Comparison of ENCODE assay signal across 19 mouse cellular contexts in genomic region chr12:99794792-99795620, GRCm38 (mm10).
DNase-seq lines count a peak whose midpoint lies in the region; ATAC-seq and TF ChIP-seq lines count a peak whose summit lies in the region.
"Had no signal": no experiment of that assay in that cellular context is flagged by ENCODE, and none has a peak within 500 bp of the region (broad histone marks: within the 10 kb centered on the region; RNA-seq: fewer than 3 reads in every experiment).

No protein-coding gene starts in this region.

- H3K27ac ChIP-seq in embryonic facial prominence, embryonic 12.5 days: peak overlapping the region; percentile 46; the same call in 1 of the 2 replicates
- H3K27ac ChIP-seq in embryonic facial prominence, embryonic 10.5 days (replicated peaks): no peak overlapping the region
- H3K27ac ChIP-seq in embryonic fibroblast, embryonic 13.5 days (ENCODE audit: insufficient read depth, low read length): peak overlapping the region; percentile 49
- H3K27ac ChIP-seq: hindbrain, postnatal 0 days; left cerebral cortex, adult 2 months; limb, embryonic 15.5 days; neural tube, embryonic 13.5 days had no signal

- no peak overlapping the region for H3K4me2 ChIP-seq in embryonic facial prominence, embryonic 12.5 days (replicated peaks)
- H3K4me2 ChIP-seq: limb, embryonic 15.5 days; neural tube, embryonic 13.5 days had no signal

- 51% methylated on average over 7 of the region's 7 CpGs for WGBS in embryonic facial prominence, embryonic 12.5 days
- 69% methylated on average over 7 of the region's 7 CpGs for WGBS in embryonic facial prominence, embryonic 10.5 days

- H3K4me3 ChIP-seq in embryonic facial prominence, embryonic 12.5 days: no peak overlapping the region
- H3K4me3 ChIP-seq in embryonic facial prominence, embryonic 10.5 days: no peak overlapping the region
- no peak overlapping the region for H3K4me3 ChIP-seq in embryonic fibroblast, embryonic 13.5 days (ENCODE audit: insufficient read depth, low read length)
- H3K4me3 ChIP-seq: left cerebral cortex, adult 2 months; limb, embryonic 15.5 days; neural tube, embryonic 13.5 days had no signal

- no peaks in the 10 kb centered on the region for H3K9me3 ChIP-seq in embryonic facial prominence, embryonic 12.5 days
- no peaks in the 10 kb centered on the region for H3K9me3 ChIP-seq in embryonic facial prominence, embryonic 10.5 days
- H3K9me3 ChIP-seq: G1E; limb, embryonic 15.5 days; neural tube, embryonic 13.5 days had no signal

- ATAC-seq in embryonic facial prominence, embryonic 12.5 days (ENCODE audit: insufficient number of reproducible peaks, insufficient read depth, low FRiP score, low TSS enrichment): no peak
- ATAC-seq: hindbrain, postnatal 0 days; midbrain, embryonic 16.5 days had no signal

- no peak for TF ChIP-seq CTCF in embryonic fibroblast, embryonic 13.5 days (IDR thresholded peaks at IDR 0.05; ENCODE audit: borderline replicate concordance, insufficient read depth, low read length)

- DNase-seq in embryonic facial prominence, embryonic 10.5 days (ENCODE audit: low spot score): no peak
- peak; percentile 17 for DNase-seq in thymus, postnatal 0 days (ENCODE audit: low spot score)
- DNase-seq in thymus, postnatal 14 days: no peak
- peak; percentile 23 for DNase-seq in splenic B cell, adult 2 months (ENCODE audit: low read depth, low spot score)
- no peak for DNase-seq in kidney, postnatal 4 days
- no peak for DNase-seq in frontal cortex, postnatal 36 days (ENCODE audit: low spot score in 2 of 2)
- DNase-seq: adrenal gland, postnatal 25 days; cerebellum, postnatal 10 days; heart, postnatal 10 days; lung, adult 2 months; thymus, adult 2 months had no signal

- H3K4me1 ChIP-seq in embryonic facial prominence, embryonic 12.5 days: peaks cover 6% of the 10 kb centered on the region; the same call in 1 of the 2 replicates
- H3K4me1 ChIP-seq in embryonic facial prominence, embryonic 10.5 days: peaks cover 24% of the 10 kb centered on the region
- H3K4me1 ChIP-seq in embryonic fibroblast, embryonic 13.5 days (ENCODE audit: control insufficient read depth, insufficient read depth, low read length): peaks cover 5% of the 10 kb centered on the region
- H3K4me1 ChIP-seq: neural tube, embryonic 13.5 days had no signal

- no peaks in the 10 kb centered on the region for H3K36me3 ChIP-seq in embryonic facial prominence, embryonic 12.5 days
- H3K36me3 ChIP-seq in embryonic facial prominence, embryonic 10.5 days (replicated peaks): no peaks in the 10 kb centered on the region
- no peaks in the 10 kb centered on the region for H3K36me3 ChIP-seq in splenic B cell, adult 2 months (ENCODE audit: control insufficient read depth, insufficient read depth, low read length, poor library complexity, severe bottlenecking)
- H3K36me3 ChIP-seq: G1E; limb, embryonic 15.5 days; neural tube, embryonic 13.5 days had no signal

- no peak overlapping the region for H3K9ac ChIP-seq in embryonic facial prominence, embryonic 12.5 days
- H3K9ac ChIP-seq: limb, embryonic 15.5 days; neural tube, embryonic 13.5 days had no signal

- no peak for TF ChIP-seq POLR2A in embryonic fibroblast, embryonic 13.5 days (IDR thresholded peaks at IDR 0.05; ENCODE audit: low read depth, low read length)

- H3K27me3 ChIP-seq in embryonic facial prominence, embryonic 12.5 days: no peaks in the 10 kb centered on the region
- H3K27me3 ChIP-seq in embryonic facial prominence, embryonic 10.5 days (replicated peaks; ENCODE audit: low read depth, poor library complexity, severe bottlenecking): no peaks in the 10 kb centered on the region
- H3K27me3 ChIP-seq in splenic B cell, adult 2 months (ENCODE audit: control insufficient read depth, insufficient read depth, low read length, poor library complexity, severe bottlenecking): no peaks in the 10 kb centered on the region
- H3K27me3 ChIP-seq: limb, embryonic 15.5 days; neural tube, embryonic 13.5 days had no signal

Comparison
In these comparisons a context has a peak if more than half of its experiments do, and no peak if none do; other contexts are left out.
1. DNase-seq: peak in thymus, postnatal 0 days (single experiment) and splenic B cell, adult 2 months (single experiment); none in embryonic facial prominence, embryonic 10.5 days (single experiment), thymus, postnatal 14 days (single experiment), kidney, postnatal 4 days (0 of 2) and frontal cortex, postnatal 36 days (0 of 2).